ENCODE assay signal across 8 mouse cellular contexts in the genomic region with DNA sequence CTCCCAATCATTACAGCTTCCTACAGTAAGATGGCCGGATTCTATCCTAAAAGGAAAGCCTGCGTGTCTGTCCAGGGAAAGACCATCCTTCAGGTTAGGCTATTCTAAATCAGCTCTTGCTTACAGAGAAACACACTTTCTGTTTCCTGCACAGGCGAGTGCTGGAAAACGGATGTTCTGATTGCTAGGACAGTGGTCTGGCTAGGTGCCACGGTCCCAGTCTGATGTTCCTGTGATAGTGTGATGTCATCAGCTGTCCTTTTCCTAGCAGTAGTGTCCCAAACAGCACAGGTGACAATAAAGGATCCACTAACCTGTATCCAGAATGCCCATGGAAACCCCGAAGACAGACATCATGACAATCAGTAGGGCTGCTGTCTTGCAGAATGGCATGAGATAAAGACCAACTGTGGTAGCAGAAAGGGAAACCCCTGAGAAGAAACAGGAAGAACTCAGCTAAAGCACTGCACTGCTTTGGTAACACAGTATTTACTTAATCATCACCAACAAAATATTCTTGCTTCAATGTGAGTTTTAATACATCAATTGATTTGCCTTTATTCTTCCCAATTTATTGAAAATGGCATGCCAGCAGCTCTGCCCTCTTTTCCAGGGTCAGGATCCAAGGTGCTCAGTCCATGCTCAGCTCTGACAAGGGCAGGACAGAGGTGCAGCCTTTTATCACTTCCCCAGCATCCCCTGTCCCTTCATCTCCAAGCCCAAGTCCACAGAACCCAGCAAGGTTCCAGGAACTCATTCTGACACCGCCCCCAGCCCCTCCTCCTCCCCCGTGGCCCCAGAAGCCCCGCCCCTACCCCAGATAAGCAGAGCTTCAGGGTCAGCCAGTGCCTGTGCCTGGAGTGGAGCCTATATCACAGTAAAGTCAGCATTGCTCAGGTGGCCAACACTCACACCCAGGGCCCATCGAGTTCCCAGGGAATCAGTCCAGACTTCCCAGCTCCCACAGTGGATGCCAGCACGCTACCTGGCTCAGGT. TPM values are rescaled to one million over a fixed set of nuclear protein-coding genes. Genes with fewer than 3 reads are reported as not detected.
DNase-seq lines count a peak whose midpoint lies in the region.

No protein-coding gene starts in this region.

- peak; percentile 29 for DNase-seq in adrenal gland, postnatal 25 days
- DNase-seq in adrenal gland, adult 18-20 months (ENCODE audit: low spot score in 2 of 2): no peak
- DNase-seq in lung, postnatal 10 days: peak; percentile 21
- DNase-seq in lung, postnatal 25 days (ENCODE audit: low spot score): no peak
- DNase-seq in liver: peak; percentile 89
- no peak for DNase-seq in frontal cortex, postnatal 25 days (ENCODE audit: low spot score in 2 of 2)
- no peak for DNase-seq in cerebellum, postnatal 25 days
- DNase-seq in retina, postnatal 1 day: no peak

RNA-seq across cellular contexts. Expression of gene Mfsd4b4, which starts 5.0 kb away (rescaled TPM):
- 11.3 and 16.2 TPM in 2 replicates for total RNA-seq in adrenal gland, postnatal 25 days (2021)
- 1 to 10 TPM; 4.2 to 6.6 TPM for total RNA-seq in adrenal gland, adult 18-20 months (2021)

RNA-seq across cellular contexts. Expression of gene Mfsd4b2, which starts 32.7 kb away (rescaled TPM):
- total RNA-seq in adrenal gland, postnatal 25 days (2021): 0.43 TPM in 2 replicates
- total RNA-seq in adrenal gland, adult 18-20 months (2021): under 1 TPM; 0.23 to 0.38 TPM

Comparison
In these comparisons a context has a peak if more than half of its experiments do, and no peak if none do; other contexts are left out.
1. DNase-seq: peak in adrenal gland, postnatal 25 days (single experiment), lung, postnatal 10 days (single experiment) and liver (single experiment); none in adrenal gland, adult 18-20 months (0 of 2), lung, postnatal 25 days (single experiment), frontal cortex, postnatal 25 days (0 of 2), cerebellum, postnatal 25 days (0 of 2) and retina, postnatal 1 day (single experiment).